Comparison of ENCODE assay signal across 7 mouse cellular contexts in genomic region chr6:124931525-124932313, GRCm38 (mm10). TPM values are rescaled to one million over a fixed set of nuclear protein-coding genes. Genes with fewer than 3 reads are reported as not detected.
DNase-seq lines count a peak whose midpoint lies in the region; ATAC-seq and TF ChIP-seq lines count a peak whose summit lies in the region.

No protein-coding gene starts in this region.

- peaks cover 36% of the 10 kb centered on the region for H3K4me1 ChIP-seq in megakaryocyte, embryonic 14.5 days
- peaks cover 11% of the 10 kb centered on the region; the same call in 1 of the 2 replicates for H3K4me1 ChIP-seq in brown adipose tissue, adult 24 weeks (ENCODE audit: control insufficient read depth, insufficient read depth, insufficient read length, low read length)
- peaks cover 7% of the 10 kb centered on the region for H3K4me1 ChIP-seq in testis, adult 2 months (ENCODE audit: control insufficient read depth, insufficient read depth, low read length)

- no peak for ATAC-seq in megakaryocyte, adult 5-6 weeks (ENCODE audit: poor library complexity, severe bottlenecking)
- ATAC-seq in frontal cortex, adult (ENCODE audit: low TSS enrichment), result peak; percentile 22; the same call in 1 of the 2 replicates
- ATAC-seq in megakaryocyte-erythroid progenitor cell, adult 5-6 weeks (replicated peaks; ENCODE audit: low FRiP score, low TSS enrichment, poor library complexity, severe bottlenecking), result peak; percentile 39

- TF ChIP-seq CTCF in testis, adult 2 months (IDR thresholded peaks at IDR 0.05; ENCODE audit: control insufficient read depth, insufficient read depth, insufficient replicate concordance, low read depth, low read length), result peak; percentile 19; the same call in 1 of the 2 replicates

- H3K27ac ChIP-seq in brown adipose tissue, adult 24 weeks (replicated peaks; ENCODE audit: low read depth, low read length), result peak overlapping the region; percentile 78
- peak overlapping the region; percentile 83 for H3K27ac ChIP-seq in testis, adult 2 months (ENCODE audit: control insufficient read depth, insufficient read depth, low read depth, low read length)

- peak; percentile 60 for DNase-seq in kidney, postnatal 14 days

- TF ChIP-seq POLR2A in testis, adult 2 months (IDR thresholded peaks at IDR 0.05; ENCODE audit: control insufficient read depth, low read depth, low read length), result peak; percentile 3

- H3K36me3 ChIP-seq in megakaryocyte, embryonic 14.5 days (replicated peaks; ENCODE audit: low read length), result peaks cover 41% of the 10 kb centered on the region
- no peaks in the 10 kb centered on the region; the same call in none of the 2 replicates for H3K36me3 ChIP-seq in testis, adult 2 months (ENCODE audit: control insufficient read depth, insufficient read depth, low read length)

- H3K9me3 ChIP-seq in megakaryocyte, embryonic 14.5 days, result no peaks in the 10 kb centered on the region

- no peaks in the 10 kb centered on the region for H3K27me3 ChIP-seq in megakaryocyte, embryonic 14.5 days (replicated peaks)
- no peaks in the 10 kb centered on the region for H3K27me3 ChIP-seq in testis, adult 2 months (ENCODE audit: control insufficient read depth, insufficient read depth, low read length)

- H3K4me3 ChIP-seq in megakaryocyte, embryonic 14.5 days (replicated peaks), result peak overlapping the region; percentile 97
- H3K4me3 ChIP-seq in brown adipose tissue, adult 24 weeks (ENCODE audit: insufficient read depth, low read depth, low read length), result peak overlapping the region; percentile 82
- peak overlapping the region; percentile 97 for H3K4me3 ChIP-seq in testis, adult 2 months (ENCODE audit: control insufficient read depth, low read depth, low read length)

RNA-seq across cellular contexts. Expression of gene Mlf2, which starts 0.5 kb away (rescaled TPM):
- 183 and 362 TPM in 2 replicates for polyA plus RNA-seq in megakaryocyte, embryonic 14.5 days (2012; ENCODE audit: insufficient read depth, low replicate concordance)
- total RNA-seq in megakaryocyte, adult 5-6 weeks (2015), result 73.6 and 82.9 TPM in 2 replicates
- 50.9 and 70.6 TPM in 2 replicates for total RNA-seq in megakaryocyte, adult 5-6 weeks (2017)
- polyA plus RNA-seq in brown adipose tissue, adult 24 weeks (2012; ENCODE audit: insufficient read depth, insufficient read length, missing spikeins), result 238 and 301 TPM in 2 replicates
- total RNA-seq in megakaryocyte-erythroid progenitor cell, adult 5-6 weeks (2014; fragmentation: Nextera tagmentation), result 103 and 117 TPM in 2 replicates
- 59.2 and 99.1 TPM in 2 replicates for total RNA-seq in megakaryocyte-erythroid progenitor cell, adult 5-6 weeks (2017)
- 75.4 and 76.5 TPM in 2 replicates for polyA plus RNA-seq in testis, adult 2 months (2012; rRNA removed)

RNA-seq across cellular contexts. Expression of gene Ptms, which starts 11.8 kb away (rescaled TPM):
- polyA plus RNA-seq in megakaryocyte, embryonic 14.5 days (2012; ENCODE audit: insufficient read depth, low replicate concordance), result 330 and 450 TPM in 2 replicates
- total RNA-seq in megakaryocyte, adult 5-6 weeks (2015), result 129 and 159 TPM in 2 replicates
- 195 and 207 TPM in 2 replicates for total RNA-seq in megakaryocyte, adult 5-6 weeks (2017)
- 949 and 1,236 TPM in 2 replicates for polyA plus RNA-seq in brown adipose tissue, adult 24 weeks (2012; ENCODE audit: insufficient read depth, insufficient read length, missing spikeins)
- total RNA-seq in megakaryocyte-erythroid progenitor cell, adult 5-6 weeks (2014; fragmentation: Nextera tagmentation), result 5.3 and 30.7 TPM in 2 replicates
- total RNA-seq in megakaryocyte-erythroid progenitor cell, adult 5-6 weeks (2017), result 21.6 and 22.1 TPM in 2 replicates
- polyA plus RNA-seq in testis, adult 2 months (2012; rRNA removed), result 142 and 168 TPM in 2 replicates

RNA-seq across cellular contexts. Expression of gene Lag3, which starts 20.2 kb away (rescaled TPM):
- polyA plus RNA-seq in megakaryocyte, embryonic 14.5 days (2012; ENCODE audit: insufficient read depth, low replicate concordance), result 0.62 TPM in 1 of 2 replicates, not detected in the other
- 1.2 TPM in 2 replicates for total RNA-seq in megakaryocyte, adult 5-6 weeks (2015)
- 0.44 and 1.4 TPM in 2 replicates for total RNA-seq in megakaryocyte, adult 5-6 weeks (2017)
- 12.2 and 15.1 TPM in 2 replicates for polyA plus RNA-seq in brown adipose tissue, adult 24 weeks (2012; ENCODE audit: insufficient read depth, insufficient read length, missing spikeins)
- total RNA-seq in megakaryocyte-erythroid progenitor cell, adult 5-6 weeks (2014; fragmentation: Nextera tagmentation), result 0.09 and 0.35 TPM in 2 replicates
- total RNA-seq in megakaryocyte-erythroid progenitor cell, adult 5-6 weeks (2017), result 1.6 TPM in 1 of 2 replicates, not detected in the other
- 0.11 and 0.12 TPM in 2 replicates for polyA plus RNA-seq in testis, adult 2 months (2012; rRNA removed)

RNA-seq across cellular contexts. Expression of gene Cops7a, which starts 33.6 kb away (rescaled TPM):
- polyA plus RNA-seq in megakaryocyte, embryonic 14.5 days (2012; ENCODE audit: insufficient read depth, low replicate concordance), result 46.8 and 55.7 TPM in 2 replicates
- 35.4 and 37.2 TPM in 2 replicates for total RNA-seq in megakaryocyte, adult 5-6 weeks (2015)
- 19.4 and 25.7 TPM in 2 replicates for total RNA-seq in megakaryocyte, adult 5-6 weeks (2017)
- 74.8 and 85.4 TPM in 2 replicates for polyA plus RNA-seq in brown adipose tissue, adult 24 weeks (2012; ENCODE audit: insufficient read depth, insufficient read length, missing spikeins)
- 71.0 and 117 TPM in 2 replicates for total RNA-seq in megakaryocyte-erythroid progenitor cell, adult 5-6 weeks (2014; fragmentation: Nextera tagmentation)
- total RNA-seq in megakaryocyte-erythroid progenitor cell, adult 5-6 weeks (2017), result 46.8 and 57.5 TPM in 2 replicates
- polyA plus RNA-seq in testis, adult 2 months (2012; rRNA removed), result 387 and 413 TPM in 2 replicates

RNA-seq across cellular contexts. Expression of gene Cd4, which starts 43.7 kb away (rescaled TPM):
- 0.35 TPM in 1 of 2 replicates, not detected in the other for polyA plus RNA-seq in megakaryocyte, embryonic 14.5 days (2012; ENCODE audit: insufficient read depth, low replicate concordance)
- total RNA-seq in megakaryocyte, adult 5-6 weeks (2015), result 0.09 and 0.71 TPM in 2 replicates
- 0.20 and 0.37 TPM in 2 replicates for total RNA-seq in megakaryocyte, adult 5-6 weeks (2017)
- polyA plus RNA-seq in brown adipose tissue, adult 24 weeks (2012; ENCODE audit: insufficient read depth, insufficient read length, missing spikeins), result not detected in 2 replicates
- total RNA-seq in megakaryocyte-erythroid progenitor cell, adult 5-6 weeks (2014; fragmentation: Nextera tagmentation), result not detected in 2 replicates
- not detected in 2 replicates for total RNA-seq in megakaryocyte-erythroid progenitor cell, adult 5-6 weeks (2017)
- polyA plus RNA-seq in testis, adult 2 months (2012; rRNA removed), result 0.53 and 0.67 TPM in 2 replicates
